Mouse (Mus musculus) ovary, postnatal 36 days (tissue): Measurements from ENCODE around the gene Rnase12.

Source experiments
- DNase-seq: peaks from one replicate; pipeline ENCODE4 v3.0.0; 2022; ENCODE audit warnings: low spot score, mixed read lengths

The Rnase12 gene

GRCm38 (mm10) chr14:51085086-51085485, 27.6 kb upstream of the Rnase12 start:
- DNase-seq: no peak

DNA sequence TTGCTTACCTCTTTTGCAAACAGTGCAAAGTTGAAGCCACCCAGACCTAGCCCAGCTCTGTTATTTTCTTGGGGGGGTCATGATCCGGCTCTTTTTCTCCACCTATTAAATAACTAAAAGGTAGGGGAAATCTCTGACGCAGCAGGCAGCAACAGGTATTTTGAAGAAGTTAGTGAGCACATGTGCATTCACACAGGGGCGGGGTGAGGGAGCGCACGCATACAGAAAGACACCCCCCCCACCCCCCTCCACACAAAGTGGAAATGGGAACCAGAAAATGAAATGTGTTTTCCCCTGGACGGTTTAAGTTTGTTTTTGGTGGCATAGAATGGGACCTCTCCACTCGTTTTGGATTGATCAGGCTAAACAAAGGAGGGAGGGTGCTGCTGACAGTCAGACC, 26.3 kb upstream of the Rnase12 start:
- DNase-seq: no peak

DNA sequence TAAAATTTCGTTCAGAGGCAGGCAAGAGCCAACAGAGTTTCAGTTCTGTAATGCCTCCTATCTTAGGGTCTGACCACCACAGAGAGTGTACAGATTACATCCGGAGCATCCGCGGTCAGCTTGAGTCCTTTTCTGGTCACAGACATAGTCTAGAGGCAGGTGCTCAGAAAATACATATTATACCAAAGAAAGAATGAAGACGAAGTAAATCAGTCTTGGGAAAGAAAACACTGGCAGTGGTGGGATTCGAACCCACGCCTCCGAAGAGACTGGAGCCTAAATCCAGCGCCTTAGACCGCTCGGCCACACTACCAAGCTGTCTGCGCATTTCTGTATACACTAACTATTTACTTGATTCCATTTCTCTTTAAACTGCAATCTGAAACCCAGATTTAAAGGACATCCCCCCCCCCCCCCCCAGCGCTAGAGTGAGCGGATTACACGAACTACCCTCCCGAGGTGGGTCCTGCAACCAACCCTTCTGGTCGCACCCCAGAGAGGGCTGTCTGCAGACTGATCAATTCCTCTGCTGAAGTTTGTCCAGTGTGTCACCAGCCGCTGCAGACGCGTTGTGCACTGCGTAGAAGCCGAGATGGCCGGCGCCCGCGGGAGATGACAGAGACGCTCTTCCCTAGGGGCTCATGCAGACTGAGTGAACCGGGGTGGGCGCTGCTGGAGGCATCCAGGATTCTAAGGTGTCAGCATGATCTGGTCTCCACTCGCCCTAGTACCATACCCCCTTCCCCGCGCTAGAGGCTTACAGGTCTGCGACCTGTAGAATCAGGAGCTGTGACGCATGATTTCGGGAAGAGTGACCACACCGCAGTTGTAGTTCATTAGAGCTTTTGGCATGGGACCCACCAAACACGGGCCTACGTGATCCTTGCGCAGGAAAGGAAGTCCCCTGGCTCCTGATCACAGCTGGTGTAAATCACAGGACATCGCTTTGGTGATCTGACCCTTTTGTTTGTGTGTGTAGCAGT, 25.4 kb upstream of the Rnase12 start:
- peak; percentile 49 for DNase-seq

GRCm38 (mm10) chr14:51081035-51081434, 23.6 kb upstream of the Rnase12 start:
- no peak for DNase-seq

DNA sequence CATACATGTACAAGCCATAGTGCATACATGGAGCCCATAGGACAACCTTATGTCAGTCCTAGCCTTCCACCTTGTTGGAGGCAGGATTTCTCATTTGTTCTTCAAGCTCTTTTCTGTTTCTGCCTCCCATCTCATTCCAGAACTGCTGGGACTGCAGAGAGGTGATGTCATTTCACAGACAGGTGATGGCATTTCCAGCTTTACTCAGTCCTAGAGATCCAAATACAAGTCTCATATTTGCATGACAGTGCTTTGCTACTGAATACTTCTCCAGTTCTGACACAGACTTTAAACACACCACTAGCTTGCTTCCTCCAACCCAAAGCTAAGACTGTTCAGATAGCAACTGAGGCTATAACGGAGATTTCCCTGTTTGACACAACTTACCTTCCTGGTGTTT, 21.7 kb upstream of the Rnase12 start:
- DNase-seq: no peak

DNA sequence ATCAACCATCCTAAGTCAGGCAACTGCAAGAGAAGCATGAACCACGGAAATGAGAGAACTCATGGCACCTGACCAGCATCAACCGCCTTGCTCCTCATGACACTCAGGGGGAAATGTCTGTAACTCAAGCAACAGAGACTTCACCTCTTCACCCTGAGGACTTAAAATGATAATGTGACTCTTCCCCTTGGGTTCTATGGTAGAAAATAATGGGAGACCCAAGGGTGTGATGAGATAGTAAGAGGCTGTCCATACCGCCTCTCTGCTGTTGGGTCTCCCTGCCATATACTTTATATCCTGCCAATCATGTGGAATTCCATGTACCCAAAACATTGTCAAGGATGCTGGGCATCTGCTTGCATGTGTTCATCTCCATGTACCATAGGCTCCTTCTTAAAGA, 16.9 kb upstream of the Rnase12 start, which contains the start of gene Olfr750:
Gene Olfr750, minus strand, starts transcription at position 101 of the 400 bp plus-strand sequence.
- no peak for DNase-seq

GRCm38 (mm10) chr14:51069617-51070016, 12.2 kb upstream of the Rnase12 start:
- no peak for DNase-seq

DNA sequence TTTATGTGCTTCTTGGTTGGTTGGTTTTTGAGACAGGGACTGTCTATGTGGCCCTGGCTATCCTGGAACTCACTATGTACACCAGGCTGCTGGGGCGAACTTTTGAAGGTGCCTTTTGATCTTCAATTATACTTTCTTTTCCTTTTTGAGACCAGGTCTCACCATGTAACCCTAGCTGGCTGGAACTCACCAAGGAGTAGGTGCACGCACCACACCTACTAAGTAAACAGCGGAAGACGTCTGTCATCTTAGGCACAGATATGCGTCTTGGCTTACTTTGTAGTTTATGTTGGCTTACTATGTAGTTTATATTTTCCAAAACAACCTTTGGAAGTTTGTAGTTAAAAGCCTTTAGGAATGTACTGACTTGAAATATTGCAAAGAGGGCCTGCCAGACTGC, 11.5 kb upstream of the Rnase12 start:
- no peak for DNase-seq

DNA sequence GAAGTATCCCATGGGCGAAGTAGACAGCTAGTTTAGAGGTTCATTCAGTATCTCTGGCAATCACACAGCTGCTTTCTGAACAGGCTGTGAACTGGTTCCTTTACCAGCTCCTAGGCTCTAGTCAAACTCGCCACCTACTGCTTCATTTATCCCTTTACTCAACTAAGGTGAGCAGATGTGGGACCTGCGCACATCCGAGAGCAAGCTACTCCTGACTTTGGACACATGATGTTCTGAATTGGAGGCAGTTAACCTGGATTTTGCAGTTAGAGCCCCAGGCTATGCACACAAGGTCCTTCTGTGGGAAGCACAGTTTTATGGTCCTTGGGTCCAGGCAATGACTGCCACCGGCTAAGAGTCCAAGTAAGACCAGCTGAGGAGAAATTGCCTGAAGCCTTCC, 3.3 kb upstream of the Rnase12 start:
- no peak for DNase-seq

- no peak for DNase-seq
Observed at GRCm38 (mm10) chr14:51054243-51055237, 2.9 kb downstream of the Rnase12 start.

DNA sequence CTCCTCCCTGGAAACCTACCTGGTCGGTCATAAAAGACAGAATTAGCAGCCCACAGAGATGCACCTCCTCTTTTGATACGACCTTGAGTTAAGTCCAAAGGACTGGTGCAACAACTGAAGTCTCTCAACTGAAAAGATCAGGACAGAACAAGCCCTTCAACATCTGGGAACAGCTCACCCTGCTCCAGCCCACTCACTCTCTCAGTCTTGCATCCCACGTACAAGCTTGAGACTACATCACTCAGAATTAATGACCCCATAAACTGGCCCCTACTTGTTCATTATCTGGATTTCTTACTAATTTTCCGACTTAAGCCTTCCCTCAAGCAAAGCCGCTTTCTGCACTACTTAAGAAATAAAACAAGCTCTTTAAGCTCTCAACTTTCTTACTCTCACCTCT, 4.3 kb downstream of the Rnase12 start:
- DNase-seq: no peak

GRCm38 (mm10) chr14:51051941-51052340, 5.5 kb downstream of the Rnase12 start:
- no peak for DNase-seq

DNA sequence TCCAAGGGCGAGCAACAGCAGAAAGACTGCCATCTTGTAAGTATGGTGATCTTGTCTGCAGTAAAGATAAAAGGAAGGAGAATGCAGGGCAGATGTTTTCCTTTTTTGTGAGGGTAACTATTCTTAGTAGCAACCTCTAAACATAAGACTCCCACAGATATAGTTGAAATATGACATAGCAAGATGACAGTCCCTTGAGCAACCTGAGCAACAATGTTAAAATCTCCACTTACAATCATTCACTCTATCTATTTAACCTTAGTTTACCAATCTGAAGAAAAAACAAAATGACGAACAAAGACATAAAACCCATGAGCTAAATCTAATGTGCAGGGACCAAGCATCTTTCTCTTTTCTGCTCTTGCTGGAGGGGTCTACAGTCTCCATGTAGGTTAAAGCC, 7.4 kb downstream of the Rnase12 start, which contains the start of gene Rnase11:
Gene Rnase11, minus strand, starts transcription at position 101 of the 400 bp plus-strand sequence.
- no peak for DNase-seq

GRCm38 (mm10) chr14:51047846-51048245, 9.6 kb downstream of the Rnase12 start:
- no peak for DNase-seq

GRCm38 (mm10) chr14:51041769-51042168, 15.7 kb downstream of the Rnase12 start, which contains the start of gene Rnase9:
Rnase9 (minus strand) TSS chr14:51041869.
- DNase-seq: no peak

GRCm38 (mm10) chr14:51036214-51036613, 21.2 kb downstream of the Rnase12 start:
- no peak for DNase-seq

- DNase-seq: no peak
Observed at GRCm38 (mm10) chr14:51035206-51035605, 22.3 kb downstream of the Rnase12 start.

GRCm38 (mm10) chr14:51027387-51028155, 29.9 kb downstream of the Rnase12 start:
- no peak for DNase-seq

DNA sequence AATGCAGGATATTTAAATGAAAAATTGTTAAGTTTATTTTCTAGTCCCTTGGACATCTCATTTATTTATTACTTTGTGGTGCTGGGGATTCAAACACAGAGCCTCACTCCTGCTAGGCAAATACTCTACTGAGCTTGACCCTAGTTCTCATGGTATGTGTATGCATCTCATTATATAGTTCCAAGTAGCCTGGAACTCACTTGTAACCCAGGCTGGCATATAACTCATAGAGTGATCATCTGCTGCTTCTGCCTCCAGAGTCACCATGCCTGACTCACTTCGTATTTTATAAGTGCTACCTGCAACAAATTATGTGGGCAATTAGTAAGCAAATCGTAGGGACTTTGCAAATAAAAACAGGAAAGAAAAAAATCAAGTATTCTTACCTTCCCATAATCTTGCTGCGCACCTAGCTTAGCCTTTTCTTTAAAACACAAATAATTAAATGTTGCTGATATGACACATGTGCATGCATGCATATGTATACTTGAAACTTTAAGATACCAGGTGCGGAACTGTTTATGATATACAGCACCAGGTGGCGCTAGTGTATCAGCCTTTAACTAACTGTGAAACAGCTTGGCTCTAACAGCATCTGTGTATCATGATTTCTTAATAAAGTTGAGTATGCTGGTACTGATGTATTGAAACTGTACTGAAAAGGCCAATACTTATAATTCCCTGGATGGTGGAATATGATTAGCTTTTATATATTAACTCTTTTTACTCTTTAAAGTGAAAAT, 30.9 kb downstream of the Rnase12 start:
- peak; percentile 18 for DNase-seq

GRCm38 (mm10) chr14:51024820-51025219, 32.6 kb downstream of the Rnase12 start:
- no peak for DNase-seq

DNA sequence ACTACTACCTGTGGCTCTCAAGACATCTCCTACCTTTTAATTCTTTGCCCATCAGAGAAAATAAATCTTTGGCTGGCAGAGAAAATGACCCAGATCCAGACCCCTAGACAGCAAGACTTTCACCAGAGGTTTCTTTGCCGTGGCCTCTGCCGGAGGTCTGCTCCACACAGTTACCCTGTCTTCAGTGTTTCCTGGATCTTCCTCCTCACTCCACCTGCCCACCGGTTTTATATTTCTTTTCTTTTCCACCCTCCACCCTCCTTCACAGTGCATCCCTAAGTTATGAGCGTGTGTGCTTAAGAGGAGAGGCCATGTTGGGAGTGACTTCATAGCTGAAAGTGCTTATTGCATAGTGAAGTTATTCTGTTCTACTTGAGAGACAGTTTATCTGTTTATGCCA, 34.0 kb downstream of the Rnase12 start:
- DNase-seq: no peak
